Mouse (Mus musculus): Measurements from ENCODE around the gene Gm16513. TPM values are rescaled to one million over a fixed set of nuclear protein-coding genes. Genes with fewer than 3 reads are reported as not detected.
"Not testable (repeated sequence)": the region's sequence is repeated elsewhere in the genome, so short reads cannot be mapped to it uniquely, and the experiment has no call there.

Gene Gm16513
- not detected in 2 replicates for polyA plus RNA-seq (2015; fragmentation: Nextera tagmentation; extraction: Ambion mirVana)

- not testable (repeated sequence) for H3K27ac ChIP-seq; ATAC-seq; H3K4me1 ChIP-seq; H3K36me3 ChIP-seq (ENCODE audit: poor library complexity, severe bottlenecking); H3K27me3 ChIP-seq; H3K4me2 ChIP-seq; H3K9ac ChIP-seq; H3K4me3 ChIP-seq; H3K9me3 ChIP-seq (replicated peaks)
- WGBS: no CpG with 5 or more reads among the region's 1 CpGs
These were observed at the start of gene Gm16513 for GRCm38 (mm10) chr5:95182324-95182723. TSS of gene Gm16513 (plus strand) at chr5:95182624.

Other genes starting within 250 kb of the Gm16513 start
- not detected in 2 replicates for gene Gm6367, start 194.0 kb upstream of the Gm16513 start, polyA plus RNA-seq (2015; fragmentation: Nextera tagmentation; extraction: Ambion mirVana)
- not detected in 2 replicates for gene Gm7942, start 75.7 kb upstream of the Gm16513 start, polyA plus RNA-seq (2015; fragmentation: Nextera tagmentation; extraction: Ambion mirVana)
- gene Gm10424, start 90.1 kb downstream of the Gm16513 start, polyA plus RNA-seq (2015; fragmentation: Nextera tagmentation; extraction: Ambion mirVana): not detected in 2 replicates
- not detected in 2 replicates for gene Gm3259, start 123.3 kb downstream of the Gm16513 start, polyA plus RNA-seq (2015; fragmentation: Nextera tagmentation; extraction: Ambion mirVana)

Data from forebrain, embryonic 13.5 days (tissue).